Mouse (Mus musculus) G1E (cell line): ENCODE measurements around the gene Lrguk. TPM values are rescaled to one million over a fixed set of nuclear protein-coding genes. Genes with fewer than 3 reads are reported as not detected.

Experiments
- ATAC-seq: 2 replicates; pipeline ENCODE4 v1.8.0; 2016; ENCODE audit warnings: mild to moderate bottlenecking; ENCODE audit not compliant: insufficient number of reproducible peaks, poor library complexity, low FRiP score, severe bottlenecking; ENCODE audit errors: extremely low read depth
- DNase-seq: peaks from one replicate; pipeline ENCODE4 v3.0.0; 2012; ENCODE audit warnings: low spot score
- H3K27me3 ChIP-seq: 2 replicates; pipeline ENCODE4 v1.6.1; 2012; ENCODE audit warnings: mild to moderate bottlenecking, low read length, inconsistent platforms; ENCODE audit not compliant: insufficient read depth
- H3K36me3 ChIP-seq: replicated peaks from 2 replicates; pipeline ENCODE3; 2012; ENCODE audit warnings: mild to moderate bottlenecking, inconsistent platforms
- H3K4me1 ChIP-seq: 2 replicates; pipeline ENCODE4 v1.6.1; 2012; ENCODE audit warnings: low read depth, low read length, inconsistent platforms, mixed read lengths; ENCODE audit not compliant: insufficient read depth
- H3K4me3 ChIP-seq: 2 replicates; pipeline ENCODE4 v1.5.1; 2012; ENCODE audit warnings: low read depth, mild to moderate bottlenecking, inconsistent platforms, low read length, moderate library complexity, mixed read lengths
- H3K9me3 ChIP-seq: replicated peaks from 2 replicates; pipeline ENCODE4 v1.6.1; 2012; ENCODE audit warnings: inconsistent platforms
- CTCF ChIP-seq: IDR thresholded peaks from 2 replicates; pipeline ENCODE4 v1.5.1; 2012; ENCODE audit warnings: low read depth, low read length, inconsistent platforms, mixed read lengths
- GATA1 ChIP-seq: IDR thresholded peaks from 2 replicates; pipeline ENCODE4 v1.6.1; 2012; ENCODE audit warnings: borderline replicate concordance, low read length, inconsistent platforms, mixed read lengths
- GATA2 ChIP-seq: IDR thresholded peaks from 2 replicates; pipeline ENCODE4 v1.6.1; 2012; ENCODE audit warnings: low read depth, low read length, inconsistent platforms, borderline replicate concordance
- POLR2AphosphoS5 ChIP-seq: IDR thresholded peaks from 2 replicates; pipeline ENCODE4 v1.6.1; 2012; ENCODE audit warnings: low read depth, low read length, inconsistent platforms; ENCODE audit not compliant: insufficient replicate concordance
- TAL1 ChIP-seq: conservative IDR thresholded peaks from 2 replicates; pipeline ENCODE4 v1.6.1; 2012; ENCODE audit warnings: low read depth, low read length, inconsistent platforms, mixed read lengths
- polyA plus RNA-seq: library from polyadenylated mRNA; stranded (reverse); fragments of >175 nt; gene quantifications from 2 replicates; pipeline ENCODE4 v1.2.3, GENCODE M21; 2012
- total RNA-seq, 2 experiments: library from RNA; stranded (forward) in 1 of 2; stranded (reverse) in 1 of 2; fragments of 200-1000 nt in 1 of 2; fragments of >200 nt in 1 of 2; fragmentation: Nextera tagmentation in 1 of 2; gene quantifications; 2 replicates each; pipeline ENCODE4 v1.2.3; 2014 to 2017

Gene Lrguk
- total and polyA plus RNA-seq, 3 experiments = 0.10 to 1.9 (median 1.1) TPM

- Histone ChIP-seq H3K4me3 (no peak overlapping the region), H3K4me1 (peaks cover 46% of the 10 kb centered on the region), H3K27me3 (no peaks in the 10 kb centered on the region; the same call in 1 of the 2 replicates), H3K36me3 (peaks cover 42% of the 10 kb centered on the region), H3K9me3 (no peaks in the 10 kb centered on the region)
- TF ChIP-seq CTCF = no peak
- TF ChIP-seq TAL1 = no peak
- no peak for TF ChIP-seq GATA1
- no peak for TF ChIP-seq GATA2
- TF ChIP-seq POLR2AphosphoS5 = no peak
- DNase-seq (peak; percentile 14), ATAC-seq (peak; percentile 61)
These were observed 126.8 kb downstream of the Lrguk start for GRCm38 (mm10) chr6:34156057-34156456.

- peak overlapping the region; percentile 46; the same call in 1 of the 2 replicates for H3K4me3 ChIP-seq
- H3K36me3 ChIP-seq = peaks cover 52% of the 10 kb centered on the region
- TF ChIP-seq CTCF = no peak
- peak; percentile 38 for TF ChIP-seq TAL1
- ATAC-seq = peak; percentile 77
- H3K27me3 ChIP-seq = no peaks in the 10 kb centered on the region
- DNase-seq = peak; percentile 54
- H3K9me3 ChIP-seq = no peaks in the 10 kb centered on the region
- peaks cover 46% of the 10 kb centered on the region for H3K4me1 ChIP-seq
These were observed 127.8 kb downstream of the Lrguk start for GRCm38 (mm10) chr6:34156841-34157748.

- no peaks in the 10 kb centered on the region for H3K27me3 ChIP-seq
- H3K9me3 ChIP-seq = no peaks in the 10 kb centered on the region
- DNase-seq = no peak
- peaks cover 35% of the 10 kb centered on the region for H3K4me1 ChIP-seq
- H3K4me3 ChIP-seq = no peak overlapping the region
- ATAC-seq = no peak
- H3K36me3 ChIP-seq = peaks cover 79% of the 10 kb centered on the region
- no peak for TF ChIP-seq GATA2
- no peak for TF ChIP-seq CTCF
- TF ChIP-seq GATA1 = no peak
- no peak for TF ChIP-seq TAL1
- TF ChIP-seq POLR2AphosphoS5 = no peak
These were observed 131.0 kb downstream of the Lrguk start for GRCm38 (mm10) chr6:34159998-34160815.

GRCm38 (mm10) chr6:34160816-34161310 is 131.6 kb downstream of the Lrguk start:
- TF ChIP-seq GATA1 = no peak
- TF ChIP-seq CTCF = no peak
- TF ChIP-seq POLR2AphosphoS5 = no peak
- no peak for TF ChIP-seq TAL1
- no peak for TF ChIP-seq GATA2

GRCm38 (mm10) chr6:34161511-34161910 is 132.3 kb downstream of the Lrguk start:
- ATAC-seq = no peak
- Histone ChIP-seq H3K4me1 (peaks cover 22% of the 10 kb centered on the region), H3K4me3 (no peak overlapping the region), H3K36me3 (peaks cover 92% of the 10 kb centered on the region), H3K9me3 (no peaks in the 10 kb centered on the region), H3K27me3 (no peaks in the 10 kb centered on the region)
- no peak for DNase-seq
- no peak for TF ChIP-seq CTCF
- no peak for TF ChIP-seq GATA2
- TF ChIP-seq TAL1 = no peak
- TF ChIP-seq POLR2AphosphoS5 = no peak
- no peak for TF ChIP-seq GATA1

More at GRCm38 (mm10) chr6:34160816-34161310, 131.6 kb downstream of the Lrguk start:
- Histone ChIP-seq H3K9me3 (no peaks in the 10 kb centered on the region), H3K36me3 (peaks cover 85% of the 10 kb centered on the region), H3K4me3 (no peak overlapping the region), H3K4me1 (peaks cover 29% of the 10 kb centered on the region), H3K27me3 (no peaks in the 10 kb centered on the region)
- DNase-seq (no peak), ATAC-seq (no peak)

GRCm38 (mm10) chr6:34162607-34163006 is 133.4 kb downstream of the Lrguk start:
- Histone ChIP-seq H3K36me3 (peaks cover 94% of the 10 kb centered on the region), H3K27me3 (no peaks in the 10 kb centered on the region), H3K9me3 (no peaks in the 10 kb centered on the region), H3K4me3 (no peak overlapping the region), H3K4me1 (peaks cover 11% of the 10 kb centered on the region)
- TF ChIP-seq CTCF (no peak), GATA1 (no peak), POLR2AphosphoS5 (no peak), TAL1 (no peak), GATA2 (no peak)
- DNase-seq (no peak), ATAC-seq (no peak)
